Mouse (Mus musculus): ENCODE results near the gene Dkk3.
"Not testable (repeated sequence)": the region's sequence is repeated elsewhere in the genome, so short reads cannot be mapped to it uniquely, and the experiment has no call there.

The Dkk3 gene

DNA sequence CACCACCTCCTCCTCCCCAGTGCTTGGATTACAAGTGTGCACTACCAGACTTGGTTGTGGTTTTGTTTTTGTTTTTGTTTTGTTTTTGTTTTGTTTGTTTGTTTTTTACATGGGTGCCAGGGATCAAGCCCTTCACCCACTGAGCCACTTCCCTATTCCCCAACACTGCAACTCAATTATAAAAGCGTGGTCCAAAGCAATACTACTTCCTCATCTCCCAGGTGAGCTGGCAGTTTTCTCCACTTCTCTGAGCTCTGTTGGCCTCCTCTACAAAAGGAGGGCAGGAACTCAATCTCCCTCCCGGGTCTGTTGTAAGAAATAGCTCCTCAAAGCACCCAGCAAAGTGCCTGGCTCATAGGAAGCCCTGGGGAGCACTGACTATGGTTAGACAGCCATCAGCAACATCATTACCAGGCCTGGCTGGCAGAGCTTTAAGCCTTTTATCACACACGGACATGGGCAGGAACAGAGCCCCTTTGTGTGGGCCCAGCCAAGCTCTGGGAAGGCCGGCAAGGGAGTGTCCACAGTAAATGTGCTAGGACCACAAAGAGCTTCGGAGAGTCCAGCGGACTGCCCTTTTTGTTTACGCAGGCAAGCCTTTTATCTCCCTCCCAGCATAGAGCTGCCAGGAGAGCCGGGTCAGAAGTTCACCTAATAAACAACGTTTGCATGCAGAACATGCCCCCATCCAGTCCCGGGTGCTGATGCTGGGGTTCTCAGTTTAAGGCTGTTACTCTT lies 11.3 kb upstream of the Dkk3 start:
- no peak for DNase-seq (ENCODE audit: low spot score)

DNA sequence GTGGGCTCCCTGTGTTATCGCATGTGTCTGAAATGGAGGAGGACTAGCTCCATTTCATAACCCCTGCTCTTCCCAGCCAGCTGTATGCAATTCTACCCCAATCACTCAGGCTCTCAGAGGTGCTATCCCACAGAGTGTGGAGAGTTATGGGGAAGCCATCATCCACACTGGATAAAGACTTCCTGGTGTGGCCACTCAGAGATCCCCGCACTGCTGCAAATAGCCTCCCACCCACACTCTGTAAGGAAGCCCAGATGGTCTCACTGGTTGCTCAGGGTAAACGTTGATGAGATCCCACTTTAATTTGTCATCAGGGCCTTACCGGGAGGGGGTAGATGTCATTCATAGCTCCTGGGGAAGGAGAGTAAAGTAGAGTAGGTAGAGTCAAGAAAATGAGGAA lies 6.7 kb upstream of the Dkk3 start:
- DNase-seq (ENCODE audit: low spot score): no peak

DNA sequence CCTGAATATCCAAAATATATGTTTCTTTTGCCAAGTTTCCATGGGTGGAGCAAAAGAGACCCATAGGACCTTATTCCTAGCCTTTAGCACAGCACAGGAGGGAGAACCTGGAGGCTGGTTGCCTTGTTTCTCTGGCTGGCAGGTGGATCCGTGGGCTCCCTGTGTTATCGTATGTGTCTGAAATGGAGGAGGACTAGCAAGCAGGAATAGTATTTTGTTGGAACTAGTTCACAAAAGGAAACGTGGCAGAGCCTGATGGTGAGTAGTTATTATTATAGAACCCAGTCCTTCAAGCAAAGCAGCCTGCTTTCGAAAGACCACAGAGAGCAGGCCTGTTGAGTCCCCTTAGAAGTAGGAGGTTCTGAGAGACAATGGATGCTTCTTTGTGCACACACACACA lies 6.2 kb upstream of the Dkk3 start:
- not testable (repeated sequence) for DNase-seq (ENCODE audit: low spot score)

DNA sequence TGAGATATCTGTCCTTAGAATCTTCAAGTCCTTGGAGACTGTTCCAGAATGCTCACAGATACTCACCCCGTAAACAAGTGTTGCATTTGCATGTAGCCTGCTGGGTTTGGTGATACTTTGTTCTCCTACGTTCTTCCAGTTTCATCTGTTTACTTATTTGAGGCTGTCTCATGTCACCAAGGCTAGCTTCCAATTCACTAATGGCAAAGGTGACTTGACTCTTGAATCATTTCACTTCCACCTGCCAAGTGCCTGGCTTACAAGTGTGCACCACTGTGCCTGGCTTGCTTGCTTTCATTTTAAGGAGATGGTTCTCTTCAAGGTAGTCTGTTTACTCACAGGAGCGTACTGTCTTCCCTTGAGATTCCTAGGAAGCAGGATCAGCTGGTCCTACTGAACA lies 5.6 kb upstream of the Dkk3 start:
- no peak for DNase-seq (ENCODE audit: low spot score)

DNA sequence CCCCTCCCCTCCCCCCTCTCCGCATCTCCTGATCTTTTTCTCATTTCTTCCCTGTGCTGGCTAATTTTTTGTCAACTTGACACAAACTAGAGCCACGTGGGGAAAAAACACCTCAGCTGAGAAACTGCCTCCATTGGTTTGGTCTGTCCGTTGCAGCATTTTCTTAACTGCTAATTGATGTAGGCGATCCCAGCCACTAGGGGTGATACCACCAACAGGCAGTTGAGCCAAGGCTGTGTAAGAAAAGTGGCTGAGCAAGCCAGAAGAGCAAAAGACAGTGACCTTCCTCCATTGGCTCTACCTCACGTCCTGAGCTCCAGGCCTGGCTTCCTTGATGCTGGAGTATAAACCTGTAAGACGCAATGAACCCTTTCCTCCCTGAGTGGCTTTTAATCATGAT lies 978 bp upstream of the Dkk3 start:
- DNase-seq (ENCODE audit: low spot score): no peak

DNA sequence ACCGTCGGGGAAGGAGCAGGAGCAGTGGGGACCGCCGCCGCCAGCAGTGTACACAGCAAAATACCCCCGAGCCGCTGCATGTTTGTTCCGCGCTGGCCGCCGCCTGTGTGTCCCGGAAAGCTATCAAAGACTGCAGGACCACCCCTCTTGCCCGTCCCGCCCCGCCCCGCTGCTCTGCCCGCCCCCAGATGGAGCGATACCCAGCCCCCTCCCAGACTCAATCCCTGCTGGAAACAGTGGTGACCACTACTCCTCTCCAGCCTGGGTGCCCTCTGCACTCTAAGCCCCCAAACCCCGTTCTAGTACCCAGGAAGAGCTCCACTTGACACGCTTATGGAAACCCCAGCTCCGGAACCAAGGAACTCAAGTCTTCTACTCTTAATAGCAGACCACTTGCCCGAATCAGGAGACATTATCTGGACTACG lies 528 bp downstream of the Dkk3 start:
- DNase-seq (ENCODE audit: low spot score): no peak

DNA sequence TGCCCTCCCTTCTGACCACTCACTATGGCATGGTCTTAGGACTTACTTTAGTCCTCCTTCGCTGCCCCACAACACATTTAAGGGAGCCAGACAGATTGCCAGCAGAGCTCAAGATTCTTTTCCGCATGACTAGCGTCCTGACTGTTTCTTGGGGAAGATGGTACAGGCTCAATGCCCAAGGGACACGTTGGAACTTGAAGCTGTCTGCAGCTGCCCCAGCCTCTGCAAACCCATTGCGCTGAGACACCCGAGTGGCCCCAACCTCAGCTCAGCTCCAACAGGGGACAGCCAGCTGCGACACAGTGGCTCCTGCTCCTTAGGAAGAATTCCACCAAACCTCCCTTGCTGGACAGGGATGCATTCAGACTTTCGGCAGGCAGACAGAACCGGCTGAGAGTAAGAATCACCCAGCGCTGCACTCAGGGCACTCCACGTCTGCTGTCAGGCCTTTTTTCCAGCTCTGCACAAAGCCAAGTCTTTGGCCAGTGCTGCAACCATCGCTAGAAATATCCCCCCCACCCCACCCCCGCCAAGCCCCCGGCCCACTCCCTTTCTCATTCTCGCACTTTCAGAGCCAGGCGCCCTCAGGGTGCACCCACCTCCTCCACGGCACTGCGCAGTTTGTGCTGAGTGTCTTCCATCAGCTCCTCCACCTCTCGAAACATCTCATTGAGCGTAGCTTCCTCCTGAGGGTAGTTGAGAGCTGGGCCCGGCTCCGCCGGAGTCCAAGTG lies 1.1 kb downstream of the Dkk3 start:
- DNase-seq (ENCODE audit: low spot score): no peak

DNA sequence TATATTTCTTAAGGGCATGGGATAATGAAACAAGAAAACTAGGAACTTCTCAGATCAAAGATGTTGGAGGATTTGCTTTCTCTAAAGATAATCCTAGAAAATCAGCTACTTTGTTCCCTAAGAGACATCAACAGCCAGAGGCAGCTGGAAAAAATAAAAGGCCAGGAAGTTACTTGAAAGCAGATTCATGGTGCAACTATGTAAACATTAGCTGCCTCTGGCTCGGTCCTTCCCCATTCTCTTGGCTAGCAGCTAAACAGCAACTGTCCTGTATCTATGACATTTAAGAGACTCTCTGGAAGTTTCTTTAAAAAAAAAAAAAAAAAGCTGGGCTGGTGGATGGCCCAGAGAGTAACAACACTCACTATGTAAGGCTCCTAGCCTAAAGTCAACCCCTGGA lies 3.7 kb downstream of the Dkk3 start:
- no peak for DNase-seq (ENCODE audit: low spot score)

DNA sequence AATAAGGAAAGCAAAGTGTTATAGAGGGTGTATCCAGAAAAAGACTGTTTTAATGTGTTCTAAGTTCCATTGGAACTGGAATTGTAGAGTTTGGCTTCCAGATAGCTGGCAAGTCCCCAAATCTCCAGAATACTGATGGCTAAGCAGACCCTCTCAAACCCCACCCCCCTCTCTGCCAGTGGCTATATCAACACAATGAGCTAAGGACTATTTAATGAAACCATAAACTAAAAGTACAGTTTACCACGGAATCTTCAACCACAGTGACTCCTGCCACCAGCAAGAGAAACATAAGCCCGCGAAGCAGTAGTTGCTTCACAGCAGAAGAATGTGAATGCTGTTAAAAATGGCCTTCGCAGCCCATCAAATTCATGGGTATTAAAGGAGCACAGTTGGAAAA lies 4.4 kb downstream of the Dkk3 start:
- DNase-seq (ENCODE audit: low spot score): no peak

DNA sequence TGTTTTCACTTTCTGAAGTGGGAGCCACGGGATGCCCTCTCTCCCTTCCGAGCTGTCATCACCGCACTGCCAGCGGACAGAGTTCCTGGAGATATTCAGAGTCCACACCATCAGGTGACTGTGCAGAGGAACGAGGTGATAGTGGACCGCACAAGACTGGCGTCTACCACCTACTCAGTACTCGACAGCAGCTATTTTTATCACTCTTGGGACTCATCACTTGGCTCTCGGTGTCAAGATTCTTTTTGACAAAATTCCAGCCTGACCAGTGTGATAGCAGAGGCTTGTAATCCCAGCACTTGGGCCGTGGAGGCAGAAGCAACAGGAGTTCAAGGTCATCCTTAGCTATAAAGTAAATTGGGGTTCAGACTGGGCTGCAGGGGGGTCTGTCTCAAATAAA lies 9.7 kb downstream of the Dkk3 start:
- no peak for DNase-seq (ENCODE audit: low spot score)

DNA sequence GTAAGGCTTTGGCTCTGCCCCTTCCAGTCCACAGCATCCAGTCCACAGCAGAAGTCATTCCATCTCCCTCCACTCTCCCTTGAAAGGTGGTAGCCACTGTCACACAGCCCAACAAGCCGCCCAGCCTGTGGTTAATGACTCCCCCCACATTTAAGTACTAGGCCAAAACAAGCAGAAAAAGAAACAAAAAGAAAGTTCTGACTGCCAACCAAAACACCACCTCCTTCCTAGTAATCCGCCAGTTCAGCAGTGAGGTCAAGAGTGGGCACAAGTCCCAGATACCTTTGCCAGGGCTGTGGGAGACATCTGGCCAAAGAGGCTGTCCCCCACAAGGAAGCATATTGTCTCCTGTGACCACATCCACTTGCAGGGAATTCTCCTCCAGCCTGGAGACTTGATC lies 10.9 kb downstream of the Dkk3 start:
- DNase-seq (ENCODE audit: low spot score): peak; percentile 50

DNA sequence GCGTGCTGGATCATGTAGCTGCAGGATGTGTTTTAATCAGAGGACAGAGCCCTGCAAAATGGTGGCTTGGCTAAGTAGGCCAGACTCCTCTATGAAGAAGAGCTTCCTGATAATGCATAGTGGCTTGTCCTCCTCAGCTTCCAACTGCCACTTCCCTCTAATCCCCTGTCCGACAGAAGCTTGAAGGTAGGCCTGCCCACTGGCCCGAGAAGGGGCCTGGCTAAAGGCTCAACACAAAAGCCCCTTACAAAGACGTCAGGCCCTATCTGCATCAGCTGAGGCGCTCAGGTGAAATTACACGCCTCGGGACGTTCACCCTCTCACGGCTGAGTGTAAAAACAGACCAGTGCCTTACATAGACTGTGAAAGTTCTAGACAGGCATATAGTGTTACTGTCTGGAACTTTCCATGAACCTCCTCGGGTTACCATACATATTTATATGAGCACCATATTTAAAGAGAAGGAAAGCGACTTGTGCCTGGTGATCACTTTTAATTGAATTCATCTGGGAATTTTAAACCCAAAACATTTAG lies 14.1 kb downstream of the Dkk3 start:
- DNase-seq (ENCODE audit: low spot score): no peak

DNA sequence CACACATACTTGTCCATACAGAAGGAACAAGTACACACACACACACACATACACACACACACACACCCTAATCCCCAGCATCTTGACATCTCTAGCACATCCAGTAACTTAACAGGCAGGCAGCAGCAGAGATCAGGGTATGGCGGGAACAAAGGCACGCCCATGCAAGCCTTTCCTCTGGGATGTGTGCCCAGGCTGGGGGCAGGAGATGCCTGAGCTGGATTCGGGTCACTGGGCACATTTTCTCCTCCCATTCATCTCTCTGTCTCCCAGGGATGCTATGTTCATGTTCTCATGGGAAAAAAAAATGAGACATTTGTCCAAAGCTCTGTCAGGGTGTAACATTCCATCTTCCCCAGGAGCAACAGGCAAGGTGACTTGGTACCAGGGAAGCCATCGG lies 14.9 kb downstream of the Dkk3 start:
- no peak for DNase-seq (ENCODE audit: low spot score)

DNA sequence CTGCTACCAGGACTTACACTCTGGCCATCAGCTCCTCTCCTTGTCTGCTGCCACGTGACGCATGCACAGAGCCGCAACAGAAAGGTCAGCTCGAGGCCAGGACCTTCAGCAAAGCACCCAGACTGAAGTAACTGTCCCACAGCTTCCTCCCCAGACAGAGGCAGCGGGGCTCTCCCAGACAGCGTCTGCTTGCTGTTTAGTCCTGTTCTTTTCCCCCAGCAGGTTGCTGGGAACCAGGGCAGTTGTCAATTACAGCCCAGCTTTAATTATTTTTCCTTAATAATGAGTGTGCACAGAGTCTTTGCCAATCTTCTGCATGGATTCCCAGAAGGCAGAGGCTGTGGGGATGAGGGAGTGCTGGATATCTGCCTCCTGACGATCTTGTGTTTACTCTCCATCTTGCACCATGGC lies 15.8 kb downstream of the Dkk3 start:
- no peak for DNase-seq (ENCODE audit: low spot score)

DNA sequence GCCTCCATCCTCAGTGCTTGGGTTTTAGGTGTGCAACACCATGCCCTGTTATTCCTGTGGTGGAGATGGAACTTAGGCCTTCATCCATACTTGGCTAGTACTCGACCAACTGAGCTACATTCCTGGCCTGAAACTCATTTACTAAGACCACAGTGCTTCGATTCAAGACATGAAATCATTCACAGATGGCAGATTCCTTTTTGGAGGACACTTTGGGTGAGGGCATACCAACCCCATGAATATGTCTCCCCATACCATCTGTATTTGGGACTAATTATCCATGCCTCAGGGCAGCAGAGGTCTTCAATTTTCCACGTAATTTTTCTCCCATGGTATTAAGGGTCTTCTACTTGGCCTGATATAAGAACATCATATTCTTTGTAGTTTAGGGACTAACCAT lies 16.2 kb downstream of the Dkk3 start:
- DNase-seq (ENCODE audit: low spot score): no peak

DNA sequence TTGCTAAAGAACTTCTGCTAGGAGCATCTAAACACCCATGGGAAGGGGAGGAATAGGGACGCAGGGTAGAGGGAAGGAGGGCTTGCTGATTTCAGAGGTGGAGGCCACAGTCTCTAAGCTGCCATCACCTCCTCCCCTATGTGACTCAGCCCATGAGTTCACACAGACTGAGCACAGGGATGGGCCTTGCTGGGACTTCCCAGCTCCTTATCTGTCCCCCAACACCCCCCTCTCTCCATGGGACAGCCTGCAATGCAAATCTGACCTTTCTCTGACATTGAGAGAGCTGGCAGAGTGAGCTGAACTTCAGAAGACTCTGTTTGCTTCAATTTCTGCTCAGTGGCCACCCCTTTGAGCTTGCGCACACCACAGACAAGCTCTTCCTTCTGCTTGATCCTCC lies 18.1 kb downstream of the Dkk3 start:
- no peak for DNase-seq (ENCODE audit: low spot score)

DNA sequence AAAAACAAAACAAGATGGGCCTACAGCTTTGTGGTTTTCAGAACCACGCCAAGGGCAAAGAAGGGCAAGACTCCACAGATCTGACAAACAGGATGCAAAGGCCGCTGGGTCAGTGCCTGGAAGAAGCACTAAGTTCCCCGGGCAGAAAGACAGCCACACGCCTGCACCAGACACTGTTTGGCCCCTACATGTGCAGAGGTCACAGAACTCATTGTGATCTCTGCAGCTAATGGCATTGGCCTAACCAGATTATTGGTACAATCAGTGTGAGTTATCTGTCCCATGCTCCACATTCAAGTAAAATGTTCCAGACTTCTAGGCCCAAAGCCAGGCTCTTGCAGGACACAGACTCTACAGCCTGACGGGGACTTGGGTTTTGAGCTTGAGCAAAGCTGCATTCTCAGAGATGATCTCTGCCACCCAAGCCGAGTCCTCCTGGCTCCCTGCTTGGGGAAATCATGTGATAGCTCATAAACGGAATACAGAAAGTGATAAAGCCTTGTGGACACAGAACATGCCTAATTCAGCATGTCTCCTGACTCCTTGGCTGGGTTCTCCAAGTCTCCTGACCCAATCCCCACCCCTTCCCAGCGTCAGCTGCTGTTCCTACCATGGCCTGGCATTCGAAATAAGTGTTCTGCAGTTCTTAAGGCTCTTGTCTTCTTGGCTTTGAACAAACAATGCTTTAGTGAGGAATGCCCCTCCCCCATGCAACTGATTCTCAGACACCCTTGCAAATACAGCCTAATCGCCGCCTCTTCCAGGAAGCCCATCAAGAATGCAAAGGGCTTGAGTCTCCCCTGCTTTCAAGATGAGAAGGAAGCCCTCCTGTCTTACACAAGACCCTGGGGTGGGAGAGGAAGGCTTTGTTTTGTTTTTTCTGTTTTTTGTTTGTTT lies 20.1 kb downstream of the Dkk3 start:
- DNase-seq (ENCODE audit: low spot score): peak; percentile 44

DNA sequence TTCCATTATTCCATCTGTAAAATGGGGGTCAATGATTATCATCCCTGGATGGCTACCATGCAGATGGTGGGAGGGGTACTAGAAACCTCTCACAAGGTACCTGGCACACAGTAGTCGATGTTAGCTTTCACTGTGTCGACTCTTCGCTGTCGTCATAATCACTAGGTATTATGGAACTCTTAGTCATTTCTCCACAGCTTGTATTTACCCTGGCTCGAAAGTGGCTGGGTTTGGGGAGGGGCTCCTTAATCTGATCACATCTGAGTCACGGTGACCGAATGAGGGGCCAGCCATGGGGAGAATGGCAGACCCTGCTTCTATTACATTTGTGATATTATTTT lies 20.7 kb downstream of the Dkk3 start:
- DNase-seq (ENCODE audit: low spot score): no peak

DNA sequence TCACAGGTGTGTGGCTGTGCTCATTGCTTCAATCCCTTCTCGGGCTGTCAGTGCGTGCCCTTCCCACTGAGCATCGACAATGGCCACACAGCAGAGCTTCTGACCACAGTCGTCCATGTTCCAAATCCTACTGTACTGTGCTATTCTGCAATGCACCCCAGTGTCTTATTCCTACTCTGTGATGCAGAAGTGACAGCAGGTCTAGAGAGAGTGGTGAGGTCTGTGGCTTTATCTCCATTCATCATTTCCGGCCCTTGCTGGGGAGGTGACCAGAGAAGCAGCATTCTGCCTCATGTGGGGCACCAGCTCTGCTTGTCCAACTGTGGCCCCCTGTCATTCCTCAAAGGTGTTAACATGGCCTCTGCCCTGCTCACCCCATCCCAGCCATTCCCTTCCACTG lies 22.3 kb downstream of the Dkk3 start:
- no peak for DNase-seq (ENCODE audit: low spot score)

DNA sequence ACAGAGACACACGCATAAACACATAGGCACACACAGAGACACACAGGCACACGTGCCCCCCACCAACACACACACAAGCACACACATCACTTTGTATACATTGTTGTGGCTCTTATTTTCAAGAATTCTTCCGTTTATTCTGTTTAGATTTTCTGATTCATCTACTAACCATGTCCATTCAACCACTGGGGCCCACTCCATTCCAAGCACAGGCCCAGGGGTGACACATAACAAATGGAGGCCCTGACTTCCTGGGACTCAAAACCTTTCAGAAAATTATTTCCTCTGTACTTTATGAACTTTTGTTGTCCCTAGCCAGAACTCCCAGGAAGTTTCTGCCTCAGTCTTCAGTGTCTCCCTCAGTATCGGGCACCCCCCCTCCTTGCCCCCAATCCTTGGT lies 23.7 kb downstream of the Dkk3 start:
- DNase-seq (ENCODE audit: low spot score): no peak

DNA sequence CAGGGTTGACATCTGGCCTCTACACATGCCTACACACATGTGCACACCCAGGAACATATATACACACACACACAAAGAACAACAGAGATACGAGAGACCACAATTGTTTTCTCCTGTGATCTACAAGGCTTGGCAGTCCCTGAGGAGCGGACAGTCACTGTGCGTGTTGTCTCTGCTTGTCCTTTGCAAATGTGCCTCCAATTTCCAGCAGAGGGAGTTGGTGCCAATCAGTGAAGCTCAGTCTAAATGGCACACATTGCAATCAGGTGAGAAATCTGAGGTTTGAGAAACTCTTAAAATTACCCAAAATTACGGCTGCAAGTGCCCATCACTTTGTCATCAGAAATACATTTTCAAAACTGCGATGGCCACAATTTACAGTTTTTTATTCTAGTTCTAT lies 25.6 kb downstream of the Dkk3 start:
- no peak for DNase-seq (ENCODE audit: low spot score)

DNA sequence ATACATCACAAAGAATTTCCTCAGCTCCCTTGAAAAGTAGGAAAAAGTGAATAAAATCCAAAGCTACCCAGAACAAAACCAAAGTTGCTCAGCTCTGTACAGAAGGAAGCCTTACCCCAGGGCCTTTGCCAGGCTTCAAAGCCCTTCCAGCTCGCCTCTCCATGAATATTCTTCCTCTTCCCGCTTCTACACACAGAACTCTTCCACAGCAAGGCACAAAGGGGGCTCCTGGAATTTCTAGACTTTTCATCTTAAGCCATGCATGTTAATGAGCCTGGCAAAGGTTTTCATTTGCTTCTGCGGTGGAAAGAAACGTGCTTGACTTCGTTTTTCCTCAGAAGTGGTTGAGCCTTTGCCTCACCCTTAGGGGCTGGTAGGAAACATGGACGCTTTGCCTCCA lies 26.9 kb downstream of the Dkk3 start:
- DNase-seq (ENCODE audit: low spot score): no peak

DNA sequence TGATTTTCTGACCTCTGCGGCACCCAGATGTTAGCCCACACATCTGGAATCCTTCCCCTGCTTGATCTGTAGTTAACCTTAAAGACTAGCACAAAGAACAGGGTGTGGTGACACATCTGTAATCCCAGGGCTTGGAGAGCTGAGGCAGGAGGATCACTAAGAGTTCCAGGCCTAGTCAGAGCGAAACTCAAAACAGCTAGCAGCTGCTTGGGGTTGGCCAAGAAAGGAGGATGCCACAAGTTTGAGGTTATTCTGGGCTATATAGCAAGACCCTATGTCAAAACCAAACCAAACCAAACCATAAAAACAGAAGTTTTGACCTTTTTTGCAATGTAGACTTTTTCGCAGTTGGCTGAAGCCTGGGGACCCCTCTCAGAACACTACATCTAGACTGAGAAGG lies 28.2 kb downstream of the Dkk3 start:
- DNase-seq (ENCODE audit: low spot score): no peak
